Mouse (Mus musculus) midbrain, embryonic 15.5 days (tissue): ENCODE measurements around the gene Surf6. TPM values are rescaled to one million over a fixed set of nuclear protein-coding genes. Genes with fewer than 3 reads are reported as not detected.
"Not testable (repeated sequence)": the region's sequence is repeated elsewhere in the genome, so short reads cannot be mapped to it uniquely, and the experiment has no call there.

Experiments
- ATAC-seq: fragments of 200-750 bp; cut with Nextera tagmentation; replicated peaks from 2 replicates; pipeline ENCODE4 v1.8.0; 2017; ENCODE audit warnings: moderate TSS enrichment
- H3K27ac ChIP-seq: fragments of 300-500 bp; sonication (generic); 2 replicates; pipeline ENCODE4 v1.5.1; 2015; ENCODE audit warnings: mild to moderate bottlenecking, inconsistent platforms
- H3K27me3 ChIP-seq: fragments of 300-500 bp; sonication (generic); replicated peaks from 2 replicates; pipeline ENCODE4 v1.6.1; 2015; ENCODE audit warnings: inconsistent platforms
- H3K36me3 ChIP-seq: fragments of 300-500 bp; sonication (generic); replicated peaks from 2 replicates; pipeline ENCODE4 v1.6.1; 2015; ENCODE audit warnings: inconsistent platforms
- H3K4me1 ChIP-seq: fragments of 300-500 bp; sonication (generic); 2 replicates; pipeline ENCODE4 v1.6.1; 2015; ENCODE audit warnings: inconsistent platforms
- H3K4me2 ChIP-seq: fragments of 300-500 bp; sonication (generic); 2 replicates; pipeline ENCODE4 v1.6.1; 2015; ENCODE audit warnings: inconsistent platforms, mild to moderate bottlenecking, moderate library complexity
- H3K4me3 ChIP-seq: fragments of 300-500 bp; sonication (generic); 2 replicates; pipeline ENCODE4 v1.5.1; 2015; ENCODE audit warnings: mild to moderate bottlenecking, inconsistent platforms
- H3K9ac ChIP-seq: fragments of 300-500 bp; sonication (generic); 2 replicates; pipeline ENCODE4 v1.6.1; 2015; ENCODE audit warnings: mild to moderate bottlenecking, inconsistent platforms
- H3K9me3 ChIP-seq: fragments of 300-500 bp; sonication (generic); 2 replicates; pipeline ENCODE4 v1.6.1; 2016; ENCODE audit warnings: inconsistent platforms
- WGBS: fragments of 180-500 bp; shearing (Covaris S2); methylation state at CpG from one replicate; pipeline ENCODE4 v1.1.7; 2015; ENCODE audit warnings: mixed read lengths; 5-methylcytosine and 5-hydroxymethylcytosine counted together
- polyA plus RNA-seq: library from polyadenylated mRNA; unstranded; fragments of >200 nt; fragmentation: Nextera tagmentation; extraction: Ambion mirVana; gene quantifications from 2 replicates; pipeline ENCODE4 v1.2.1, GENCODE M21; 2015

Surf6 gene
- polyA plus RNA-seq, 1 experiment from 2014 or later = 34.9 TPM

DNA sequence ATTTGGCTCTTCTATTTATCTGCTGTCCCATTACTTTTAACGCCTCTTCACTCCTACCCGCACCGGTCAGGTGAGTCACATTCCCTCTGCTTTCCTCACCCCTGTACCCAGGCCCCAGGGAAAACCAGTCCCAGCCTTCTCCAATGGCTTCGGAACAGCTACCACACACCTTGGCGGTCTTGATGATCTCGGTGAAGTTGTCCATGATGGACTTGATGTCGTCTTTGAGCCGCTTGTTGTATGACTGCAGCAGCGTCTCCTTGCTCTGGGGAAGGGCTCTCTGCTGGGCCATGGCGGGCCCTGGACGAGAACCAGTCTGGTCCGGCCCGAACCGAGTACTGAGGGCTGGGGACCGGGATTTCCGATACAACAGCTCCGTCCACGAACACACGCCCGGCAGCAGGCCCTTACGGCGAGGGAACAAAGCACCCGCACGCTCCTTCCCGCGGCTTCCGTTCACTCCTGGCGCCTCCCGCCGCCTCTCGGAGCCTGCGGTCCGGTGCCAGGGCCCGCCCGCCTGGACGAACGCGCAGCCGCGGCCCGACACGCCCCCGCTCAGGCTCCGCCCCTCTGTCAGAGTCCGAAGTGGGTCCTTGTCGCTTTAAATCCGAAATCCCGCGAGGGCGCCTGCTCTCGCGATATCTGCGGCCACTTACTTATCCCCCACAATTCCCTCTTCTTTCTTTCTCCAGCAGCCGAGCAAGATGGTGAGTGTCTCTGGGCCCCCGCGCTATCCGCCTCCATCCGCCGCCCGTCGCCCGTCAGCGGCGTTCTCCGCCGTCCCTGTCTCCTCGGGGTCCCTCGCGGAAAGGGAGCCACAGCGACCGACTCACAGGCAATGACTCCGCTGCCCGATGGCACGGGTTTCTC, 7.7 kb upstream of the Surf6 start, which contains the start of the genes Med22 and Rpl7a:
TSS of gene Med22 (minus strand) at position 554 of the 870 bp plus-strand sequence.
TSS of gene Rpl7a (plus strand) at position 641 of the 870 bp plus-strand sequence.
- Histone ChIP-seq H3K4me2 (peak within 1 kb of the TSS; percentile 99), H3K4me3 (peak within 1 kb of the TSS; percentile 76), H3K4me1 (peaks cover 46% of the 10 kb centered on the region), H3K9me3 (no peaks in the 10 kb centered on the region), H3K9ac (peak within 1 kb of the TSS; percentile 81), H3K27ac (peak within 1 kb of the TSS; percentile 91), H3K27me3 (no peaks in the 10 kb centered on the region), H3K36me3 (peaks cover 48% of the 10 kb centered on the region)
- WGBS = under 1% methylated on average over 70 of the region's 74 CpGs
- ATAC-seq = peak; percentile 95

GRCm38 (mm10) chr2:26909387-26909784, 6.7 kb upstream of the Surf6 start:
- ATAC-seq = no peak
- no peaks in the 10 kb centered on the region for H3K9me3 ChIP-seq

GRCm38 (mm10) chr2:26908710-26909386, 6.2 kb upstream of the Surf6 start:
- Histone ChIP-seq H3K27me3 (no peaks in the 10 kb centered on the region), H3K4me3 (peak overlapping the region; percentile 76), H3K9ac (peak overlapping the region; percentile 38), H3K4me1 (peaks cover 41% of the 10 kb centered on the region), H3K36me3 (peaks cover 43% of the 10 kb centered on the region), H3K27ac (no peak overlapping the region), H3K9me3 (no peaks in the 10 kb centered on the region), H3K4me2 (peak overlapping the region; percentile 99)
- no peak for ATAC-seq
- 92% methylated on average over 18 of the region's 18 CpGs for WGBS

More at GRCm38 (mm10) chr2:26909387-26909784, 6.7 kb upstream of the Surf6 start:
- Histone ChIP-seq H3K4me1 (peaks cover 38% of the 10 kb centered on the region), H3K4me3 (peak overlapping the region; percentile 76), H3K9ac (peak overlapping the region; percentile 76), H3K4me2 (peak overlapping the region; percentile 99), H3K27me3 (no peaks in the 10 kb centered on the region), H3K36me3 (peaks cover 48% of the 10 kb centered on the region), H3K27ac (no peak overlapping the region)

DNA sequence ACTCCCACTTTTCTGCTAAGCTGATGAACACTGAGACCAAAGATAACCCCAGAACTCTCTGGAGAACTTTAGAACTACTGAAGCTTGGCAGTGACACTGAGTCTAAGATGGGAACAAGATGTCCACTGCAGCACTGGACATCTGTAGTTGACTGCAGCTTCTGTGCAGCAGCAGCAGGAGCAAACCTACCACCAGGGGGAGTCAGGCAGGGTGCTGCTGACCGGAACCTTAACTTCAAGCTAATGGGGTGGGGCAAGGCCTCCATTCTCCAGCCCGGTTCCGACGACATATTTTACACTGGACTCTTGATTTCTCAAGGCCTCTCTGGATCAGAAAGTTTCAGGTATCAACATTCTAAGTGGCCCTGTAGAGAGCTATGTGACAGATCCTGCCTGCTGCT, 4.4 kb upstream of the Surf6 start:
- Histone ChIP-seq H3K4me1 (peaks cover 43% of the 10 kb centered on the region), H3K9ac (no peak overlapping the region), H3K4me2 (no peak overlapping the region), H3K27me3 (no peaks in the 10 kb centered on the region), H3K27ac (no peak overlapping the region), H3K9me3 (no peaks in the 10 kb centered on the region), H3K4me3 (no peak overlapping the region), H3K36me3 (peaks cover 26% of the 10 kb centered on the region; the same call in 1 of the 2 replicates)
- no peak for ATAC-seq
- 64% methylated on average over 4 of the region's 4 CpGs for WGBS

DNA sequence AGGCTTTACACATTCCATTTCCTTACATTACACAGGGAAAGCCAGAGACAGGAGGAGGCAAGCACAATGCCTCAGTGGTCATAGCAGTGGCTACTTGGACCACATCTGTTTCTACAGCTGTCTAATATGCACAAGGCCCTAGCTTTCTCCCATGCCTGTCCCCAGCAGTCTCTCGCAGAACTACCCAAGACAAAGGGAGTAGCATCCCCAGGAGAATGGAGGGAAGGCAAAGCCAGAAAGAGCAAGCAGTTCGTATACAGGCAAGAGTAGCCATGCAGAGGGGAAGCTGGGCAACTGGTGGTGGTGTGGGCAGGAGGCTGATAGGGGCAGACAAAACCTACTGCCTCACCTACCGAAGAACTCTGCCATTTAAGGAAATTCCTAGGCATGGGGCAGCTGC, 3.8 kb upstream of the Surf6 start:
- H3K9ac ChIP-seq = no peak overlapping the region
- H3K36me3 ChIP-seq = peaks cover 25% of the 10 kb centered on the region; the same call in 1 of the 2 replicates
- no peaks in the 10 kb centered on the region for H3K9me3 ChIP-seq
- H3K27me3 ChIP-seq = no peaks in the 10 kb centered on the region
- no peak overlapping the region for H3K27ac ChIP-seq
- peaks cover 43% of the 10 kb centered on the region for H3K4me1 ChIP-seq
- no peak overlapping the region for H3K4me3 ChIP-seq
- WGBS = 96% methylated on average over 3 of the region's 3 CpGs
- H3K4me2 ChIP-seq = no peak overlapping the region
- no peak for ATAC-seq

GRCm38 (mm10) chr2:26905936-26906335, 3.3 kb upstream of the Surf6 start:
- Histone ChIP-seq H3K4me1 (peaks cover 48% of the 10 kb centered on the region), H3K27me3 (no peaks in the 10 kb centered on the region), H3K4me2 (no peak overlapping the region), H3K4me3 (no peak overlapping the region), H3K36me3 (peaks cover 25% of the 10 kb centered on the region; the same call in 1 of the 2 replicates), H3K9ac (no peak overlapping the region), H3K27ac (no peak overlapping the region), H3K9me3 (no peaks in the 10 kb centered on the region)
- 87% methylated on average over 2 of the region's 2 CpGs for WGBS
- ATAC-seq = no peak

GRCm38 (mm10) chr2:26903311-26903710, 632 bp upstream of the Surf6 start:
- Histone ChIP-seq H3K4me3 (peak overlapping the region; percentile 76), H3K27ac (peak overlapping the region; percentile 89), H3K4me1 (peaks cover 36% of the 10 kb centered on the region), H3K9me3 (no peaks in the 10 kb centered on the region), H3K9ac (peak overlapping the region; percentile 63), H3K27me3 (no peaks in the 10 kb centered on the region), H3K4me2 (peak overlapping the region; percentile 69), H3K36me3 (peaks cover 34% of the 10 kb centered on the region)
- ATAC-seq = no peak
- WGBS = 16% methylated on average over 7 of the region's 7 CpGs

GRCm38 (mm10) chr2:26901834-26902400, 762 bp downstream of the Surf6 start:
- H3K36me3 ChIP-seq = peaks cover 33% of the 10 kb centered on the region

GRCm38 (mm10) chr2:26900731-26901130, 1.9 kb downstream of the Surf6 start:
- no peak overlapping the region for H3K27ac ChIP-seq
- no peak overlapping the region for H3K4me3 ChIP-seq
- no peak for ATAC-seq
- peaks cover 27% of the 10 kb centered on the region for H3K4me1 ChIP-seq
- H3K9me3 ChIP-seq = no peaks in the 10 kb centered on the region
- H3K36me3 ChIP-seq = peaks cover 36% of the 10 kb centered on the region
- no peak overlapping the region for H3K4me2 ChIP-seq
- WGBS = 92% methylated on average over 1 of the region's 1 CpGs
- H3K27me3 ChIP-seq = no peaks in the 10 kb centered on the region
- H3K9ac ChIP-seq = no peak overlapping the region

More at GRCm38 (mm10) chr2:26901834-26902400, 762 bp downstream of the Surf6 start:
- 10% methylated on average over 7 of the region's 7 CpGs for WGBS
- Histone ChIP-seq H3K4me3 (peak overlapping the region; percentile 76), H3K4me2 (peak overlapping the region; percentile 69), H3K9me3 (no peaks in the 10 kb centered on the region), H3K4me1 (peaks cover 27% of the 10 kb centered on the region), H3K27ac (no peak overlapping the region), H3K27me3 (no peaks in the 10 kb centered on the region), H3K9ac (peak overlapping the region; percentile 71)
- ATAC-seq = no peak

- Histone ChIP-seq H3K36me3 (peaks cover 65% of the 10 kb centered on the region), H3K9me3 (no peaks in the 10 kb centered on the region), H3K4me2 (no peak overlapping the region), H3K27ac (no peak overlapping the region), H3K9ac (no peak overlapping the region), H3K4me1 (peaks cover 3% of the 10 kb centered on the region), H3K27me3 (no peaks in the 10 kb centered on the region), H3K4me3 (no peak overlapping the region)
- WGBS = 94% methylated on average over 4 of the region's 4 CpGs
- no peak for ATAC-seq
Measured at GRCm38 (mm10) chr2:26895898-26896297, 6.8 kb downstream of the Surf6 start.

DNA sequence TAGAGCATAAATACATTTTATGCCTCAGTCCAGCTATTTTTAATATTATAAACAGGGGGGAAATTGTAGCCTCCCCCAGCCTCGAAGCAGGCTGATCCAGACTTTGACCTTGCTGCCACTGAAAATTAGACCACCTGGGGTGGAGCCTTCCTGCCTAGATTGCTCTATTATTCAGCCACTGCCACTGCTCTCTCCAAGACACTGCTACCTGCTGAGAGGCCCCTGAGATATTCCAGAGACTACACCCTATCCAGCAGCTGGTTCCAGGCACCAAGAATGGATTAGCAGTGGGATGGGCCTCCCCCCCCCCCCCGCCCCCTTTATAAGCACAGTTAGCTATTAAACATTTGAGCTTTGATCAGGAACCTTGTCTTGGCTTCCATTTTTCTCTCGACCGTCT, 16.5 kb downstream of the Surf6 start:
- not testable (repeated sequence) for H3K27me3 ChIP-seq, H3K4me1 ChIP-seq, H3K4me2 ChIP-seq, ATAC-seq, H3K9me3 ChIP-seq, H3K9ac ChIP-seq, H3K4me3 ChIP-seq, H3K27ac ChIP-seq
- WGBS = 49% methylated on average over 4 of the region's 4 CpGs
- H3K36me3 ChIP-seq = peaks cover 21% of the 10 kb centered on the region; the same call in 1 of the 2 replicates

GRCm38 (mm10) chr2:26885541-26885940, 17.1 kb downstream of the Surf6 start:
- not testable (repeated sequence) for H3K4me2 ChIP-seq, ATAC-seq, H3K27me3 ChIP-seq, H3K9ac ChIP-seq, H3K4me1 ChIP-seq, H3K9me3 ChIP-seq, H3K27ac ChIP-seq, H3K4me3 ChIP-seq
- H3K36me3 ChIP-seq = peaks cover 16% of the 10 kb centered on the region; the same call in 1 of the 2 replicates
- WGBS = 69% methylated on average over 2 of the region's 2 CpGs
